Mouse (Mus musculus) embryonic facial prominence, embryonic 15.5 days (tissue): Measurements from ENCODE around the gene Oxld1. TPM values are rescaled to one million over a fixed set of nuclear protein-coding genes. Genes with fewer than 3 reads are reported as not detected.
"Not testable (repeated sequence)": the region's sequence is repeated elsewhere in the genome, so short reads cannot be mapped to it uniquely, and the experiment has no call there.

Source experiments
- ATAC-seq: fragments of 200-750 bp; cut with Nextera tagmentation; 2 replicates; pipeline ENCODE4 v1.8.0; 2017; ENCODE audit warnings: low read depth, moderate TSS enrichment; ENCODE audit not compliant: insufficient number of reproducible peaks, low FRiP score, low TSS enrichment
- H3K27ac ChIP-seq: fragments of 300-500 bp; sonication (generic); replicated peaks from 2 replicates; pipeline ENCODE4 v1.5.1; 2015; ENCODE audit warnings: mild to moderate bottlenecking, inconsistent platforms
- H3K27me3 ChIP-seq: fragments of 300-500 bp; sonication (generic); 2 replicates; pipeline ENCODE4 v1.6.1; 2015; ENCODE audit warnings: inconsistent platforms
- H3K36me3 ChIP-seq: fragments of 300-500 bp; sonication (generic); 2 replicates; pipeline ENCODE4 v1.6.1; 2015; ENCODE audit warnings: mild to moderate bottlenecking, inconsistent platforms
- H3K4me1 ChIP-seq: fragments of 300-500 bp; sonication (generic); 2 replicates; pipeline ENCODE4 v1.6.1; 2015; ENCODE audit warnings: inconsistent platforms
- H3K4me2 ChIP-seq: fragments of 300-500 bp; sonication (generic); replicated peaks from 2 replicates; pipeline ENCODE4 v1.6.1; 2015; ENCODE audit warnings: mild to moderate bottlenecking, inconsistent platforms
- H3K4me3 ChIP-seq: fragments of 300-500 bp; sonication (generic); replicated peaks from 2 replicates; pipeline ENCODE4 v1.5.1; 2015; ENCODE audit warnings: mild to moderate bottlenecking, inconsistent platforms
- H3K9ac ChIP-seq: fragments of 300-500 bp; sonication (generic); 2 replicates; pipeline ENCODE4 v1.6.1; 2015; ENCODE audit warnings: inconsistent platforms
- H3K9me3 ChIP-seq: fragments of 300-500 bp; sonication (generic); replicated peaks from 2 replicates; pipeline ENCODE4 v1.6.1; 2016; ENCODE audit warnings: inconsistent platforms
- WGBS: fragments of 180-500 bp; shearing (Covaris S2); methylation state at CpG from one replicate; pipeline ENCODE4 v1.1.7; 2015; 5-methylcytosine and 5-hydroxymethylcytosine counted together
- polyA plus RNA-seq: library from polyadenylated mRNA; unstranded; fragments of >200 nt; fragmentation: Nextera tagmentation; extraction: Ambion mirVana; gene quantifications from 2 replicates; pipeline ENCODE4 v1.2.1, GENCODE M21; 2015

Oxld1 gene
- polyA plus RNA-seq, 1 experiment from 2014 or later = 15.5 TPM

DNA sequence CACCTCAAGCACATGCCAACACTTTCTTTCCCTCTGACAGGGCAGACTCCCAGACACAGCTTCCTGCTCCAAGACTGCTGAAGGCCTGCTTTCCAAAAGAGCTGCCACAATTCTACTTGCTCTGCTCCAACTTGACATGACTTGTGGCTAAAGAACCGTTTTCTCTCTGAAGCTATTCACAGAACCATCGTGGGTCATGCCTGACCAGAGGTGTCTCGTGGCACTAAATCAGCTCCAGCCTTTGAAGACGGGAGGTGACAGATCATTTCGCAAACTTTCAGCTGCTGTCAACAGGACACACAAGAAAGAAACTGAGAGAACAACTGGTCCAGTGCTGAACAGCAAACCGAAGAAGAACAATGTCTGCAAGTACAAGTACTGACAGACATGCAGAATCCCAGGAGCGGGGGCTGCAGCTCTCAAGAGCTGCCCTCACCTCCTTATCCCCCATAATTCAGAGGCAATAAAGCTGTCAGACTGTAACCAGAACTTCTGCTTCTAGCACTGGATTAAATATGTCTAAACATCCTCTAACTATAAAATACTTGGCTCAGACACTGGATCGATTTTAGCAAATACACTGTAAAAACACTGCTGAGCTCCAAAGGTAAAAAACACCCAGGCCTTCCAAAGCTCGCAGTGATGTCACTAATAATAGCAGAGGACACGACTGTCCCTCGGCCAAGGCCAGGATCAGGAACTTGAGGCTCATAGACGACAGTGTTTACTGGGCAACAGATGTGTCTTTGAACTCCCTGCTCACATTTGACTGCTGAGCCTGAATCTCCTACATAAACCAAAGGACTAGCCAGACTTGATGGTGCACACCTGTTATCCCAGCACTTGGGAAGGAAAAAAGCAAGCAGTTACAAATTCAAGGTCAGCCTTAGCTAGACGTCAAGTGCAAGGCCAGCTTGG lies 35.0 kb downstream of the Oxld1 start:
- Histone ChIP-seq H3K36me3 (peaks cover 78% of the 10 kb centered on the region), H3K27me3 (no peaks in the 10 kb centered on the region), H3K27ac (no peak overlapping the region), H3K4me1 (no peaks in the 10 kb centered on the region), H3K4me2 (no peak overlapping the region), H3K4me3 (no peak overlapping the region), H3K9ac (no peak overlapping the region), H3K9me3 (no peaks in the 10 kb centered on the region)
- no peak for ATAC-seq
- 85% methylated on average over 13 of the region's 13 CpGs for WGBS

- no peak overlapping the region for H3K4me3 ChIP-seq
- WGBS = 89% methylated on average over 1 of the region's 1 CpGs
- no peak overlapping the region for H3K27ac ChIP-seq
- H3K9me3 ChIP-seq = no peaks in the 10 kb centered on the region
- H3K27me3 ChIP-seq = no peaks in the 10 kb centered on the region
- H3K36me3 ChIP-seq = peaks cover 78% of the 10 kb centered on the region
- no peak for ATAC-seq
- H3K9ac ChIP-seq = no peak overlapping the region
- H3K4me2 ChIP-seq = no peak overlapping the region
- H3K4me1 ChIP-seq = no peaks in the 10 kb centered on the region
These were observed 39.3 kb downstream of the Oxld1 start for GRCm38 (mm10) chr11:120418592-120418991.

DNA sequence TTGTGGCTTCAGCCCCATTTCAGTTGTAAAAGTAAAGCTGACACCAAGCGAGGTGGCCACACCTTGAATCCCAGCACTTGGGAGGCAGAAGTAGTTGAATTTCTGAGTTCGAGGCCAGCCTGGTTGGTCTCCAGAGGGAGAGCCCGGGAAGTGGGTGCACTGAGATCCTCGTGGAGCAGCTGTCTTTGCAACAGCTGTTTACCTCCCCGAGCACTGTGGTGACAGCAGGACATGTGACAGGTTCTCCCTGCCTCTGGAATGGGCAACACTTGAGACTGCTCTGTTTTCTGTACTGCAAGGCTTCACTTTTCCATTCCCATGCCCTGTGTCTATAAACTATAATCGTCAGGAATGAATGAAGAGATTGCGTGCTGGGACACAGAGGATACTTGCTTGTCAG lies 40.0 kb downstream of the Oxld1 start:
- H3K9me3 ChIP-seq = no peaks in the 10 kb centered on the region
- peaks cover 78% of the 10 kb centered on the region for H3K36me3 ChIP-seq
- ATAC-seq = no peak
- H3K4me1 ChIP-seq = no peaks in the 10 kb centered on the region
- H3K27ac ChIP-seq = no peak overlapping the region
- no peak overlapping the region for H3K9ac ChIP-seq
- no peak overlapping the region for H3K4me2 ChIP-seq
- H3K4me3 ChIP-seq = no peak overlapping the region
- no peaks in the 10 kb centered on the region for H3K27me3 ChIP-seq
- WGBS = 89% methylated on average over 7 of the region's 7 CpGs

DNA sequence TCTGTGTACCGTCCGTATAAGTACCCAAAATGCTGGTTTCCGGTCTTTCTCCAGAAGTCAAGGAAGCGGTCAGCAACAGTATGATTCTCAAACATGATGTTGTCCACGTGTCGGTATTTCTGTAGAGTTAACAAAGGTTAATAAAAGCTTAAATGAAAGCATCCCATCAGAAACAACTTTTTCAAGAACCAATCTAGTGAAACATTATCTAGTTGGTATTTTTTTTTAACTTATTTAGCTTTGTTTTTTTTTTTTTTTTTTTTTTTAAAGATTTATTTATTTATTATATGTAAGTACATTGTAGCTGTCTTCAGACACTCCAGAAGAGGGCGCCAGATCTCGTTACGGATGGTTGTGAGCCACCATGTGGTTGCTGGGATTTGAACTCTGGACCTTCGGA lies 44.2 kb downstream of the Oxld1 start:
- not testable (repeated sequence) for H3K4me1 ChIP-seq, H3K27ac ChIP-seq, H3K4me2 ChIP-seq, H3K27me3 ChIP-seq, H3K9me3 ChIP-seq, H3K9ac ChIP-seq, ATAC-seq, H3K4me3 ChIP-seq
- 95% methylated on average over 7 of the region's 10 CpGs for WGBS
- H3K36me3 ChIP-seq = peaks cover 85% of the 10 kb centered on the region

Other genes starting within 250 kb of the Oxld1 start
- gene Bahcc1, start 225.1 kb downstream of the Oxld1 start, polyA plus RNA-seq = 7.9 and 9.3 TPM in 2 replicates
- 2,143 and 2,279 TPM in 2 replicates for gene Actg1, start 109.5 kb downstream of the Oxld1 start, polyA plus RNA-seq
- gene Fscn2, start 96.5 kb downstream of the Oxld1 start, polyA plus RNA-seq = 0.98 and 1.1 TPM in 2 replicates
- 35.8 and 39.8 TPM in 2 replicates for gene Faap100, start 79.3 kb downstream of the Oxld1 start, polyA plus RNA-seq
- 34.1 and 36.3 TPM in 2 replicates for gene Nploc4, start 20.4 kb downstream of the Oxld1 start, polyA plus RNA-seq
- gene Tspan10, start 15.4 kb downstream of the Oxld1 start, polyA plus RNA-seq = 1.9 and 2.1 TPM in 2 replicates
- gene Pde6g, start 4.6 kb downstream of the Oxld1 start, polyA plus RNA-seq = 0.26 and 0.31 TPM in 2 replicates
- gene Ccdc137, start within 50 bp of the Oxld1 start, polyA plus RNA-seq = 32.4 and 38.5 TPM in 2 replicates
- gene Arl16, start 9.5 kb upstream of the Oxld1 start, polyA plus RNA-seq = 57.1 and 57.8 TPM in 2 replicates
- 118 and 126 TPM in 2 replicates for gene Mrpl12, start 26.5 kb upstream of the Oxld1 start, polyA plus RNA-seq
- 47.3 and 53.6 TPM in 2 replicates for gene Slc25a10, start 33.8 kb upstream of the Oxld1 start, polyA plus RNA-seq
- 0.60 TPM in 2 replicates for gene Gcgr, start 72.6 kb upstream of the Oxld1 start, polyA plus RNA-seq
- 235 and 237 TPM in 2 replicates for gene Mcrip1, start 91.7 kb upstream of the Oxld1 start, polyA plus RNA-seq
- 1.8 and 2.3 TPM in 2 replicates for gene Ppp1r27, start 93.1 kb upstream of the Oxld1 start, polyA plus RNA-seq
- gene P4hb, start 115.2 kb upstream of the Oxld1 start, polyA plus RNA-seq = 831 and 838 TPM in 2 replicates
- gene Arhgdia, start 123.6 kb upstream of the Oxld1 start, polyA plus RNA-seq = 593 and 594 TPM in 2 replicates
- 420 and 426 TPM in 2 replicates for gene Alyref, start 140.3 kb upstream of the Oxld1 start, polyA plus RNA-seq
- gene Anapc11, start 140.4 kb upstream of the Oxld1 start, polyA plus RNA-seq = 219 and 224 TPM in 2 replicates
- 1.8 and 1.9 TPM in 2 replicates for gene Npb, start 150.4 kb upstream of the Oxld1 start, polyA plus RNA-seq
- 141 TPM in 2 replicates for gene Pcyt2, start 159.9 kb upstream of the Oxld1 start, polyA plus RNA-seq
- 34.7 and 35.0 TPM in 2 replicates for gene Sirt7, start 167.2 kb upstream of the Oxld1 start, polyA plus RNA-seq
- 36.4 and 38.7 TPM in 2 replicates for gene Mafg, start 175.5 kb upstream of the Oxld1 start, polyA plus RNA-seq
- 53.8 and 54.5 TPM in 2 replicates for gene Pycr1, start 185.7 kb upstream of the Oxld1 start, polyA plus RNA-seq
- 1.0 and 1.6 TPM in 2 replicates for gene Myadml2, start 190.1 kb upstream of the Oxld1 start, polyA plus RNA-seq
- 6.2 and 7.4 TPM in 2 replicates for gene Notum, start 203.1 kb upstream of the Oxld1 start, polyA plus RNA-seq
- gene Aspscr1, start 214.9 kb upstream of the Oxld1 start, polyA plus RNA-seq = 114 and 120 TPM in 2 replicates